Mouse (Mus musculus): ENCODE measurements around the gene Plpp4.

GRCm38 (mm10) chr7:129303356-129303755, 46.5 kb downstream of the Plpp4 start:
- no peak for TF ChIP-seq CTCF (IDR thresholded peaks at IDR 0.05; ENCODE audit: low read depth, low read length)
- TF ChIP-seq POLR2A (IDR thresholded peaks at IDR 0.05; ENCODE audit: borderline replicate concordance, low read depth, low read length), result no peak
